Mouse (Mus musculus) yolk sac, embryonic 10.5 days (tissue): ENCODE data around the gene Shank2.

Experiments used
- DNase-seq: peaks from one replicate; pipeline ENCODE4 v3.0.0-alpha.2; 2017; ENCODE audit warnings: low spot score

Shank2 gene

GRCm38 (mm10) chr7:144271074-144271473, 269.3 kb downstream of the Shank2 start:
- DNase-seq: no peak

- no peak for DNase-seq
Observed at GRCm38 (mm10) chr7:144278703-144279102, 277.0 kb downstream of the Shank2 start.

GRCm38 (mm10) chr7:144283701-144284100, 282.0 kb downstream of the Shank2 start:
- no peak for DNase-seq

- DNase-seq: peak; percentile 9
Observed at GRCm38 (mm10) chr7:144284241-144285065, 282.7 kb downstream of the Shank2 start.

GRCm38 (mm10) chr7:144285066-144285633, 283.4 kb downstream of the Shank2 start:
- DNase-seq: no peak

GRCm38 (mm10) chr7:144285912-144286311, 284.2 kb downstream of the Shank2 start:
- DNase-seq: no peak

GRCm38 (mm10) chr7:144287991-144288390, 286.3 kb downstream of the Shank2 start:
- DNase-seq: no peak

GRCm38 (mm10) chr7:144291478-144291877, 289.8 kb downstream of the Shank2 start:
- DNase-seq: no peak

- DNase-seq: no peak
Observed at GRCm38 (mm10) chr7:144293611-144294010, 291.9 kb downstream of the Shank2 start.

- peak; percentile 40 for DNase-seq
Observed at GRCm38 (mm10) chr7:144294239-144295200, 292.8 kb downstream of the Shank2 start.

GRCm38 (mm10) chr7:144299351-144299750, 297.6 kb downstream of the Shank2 start:
- DNase-seq: no peak

GRCm38 (mm10) chr7:144301646-144302045, 299.9 kb downstream of the Shank2 start:
- DNase-seq: no peak

GRCm38 (mm10) chr7:144302498-144302897, 300.8 kb downstream of the Shank2 start:
- DNase-seq: no peak

- DNase-seq: no peak
Observed at GRCm38 (mm10) chr7:144307853-144308409, 306.2 kb downstream of the Shank2 start.

GRCm38 (mm10) chr7:144314438-144315105, 312.8 kb downstream of the Shank2 start:
- no peak for DNase-seq

- DNase-seq: no peak
Observed at GRCm38 (mm10) chr7:144316224-144316623, 314.5 kb downstream of the Shank2 start.

GRCm38 (mm10) chr7:144316797-144317196, 315.1 kb downstream of the Shank2 start:
- no peak for DNase-seq

- no peak for DNase-seq
Observed at GRCm38 (mm10) chr7:144324077-144324476, 322.3 kb downstream of the Shank2 start.

GRCm38 (mm10) chr7:144324861-144325260, 323.1 kb downstream of the Shank2 start:
- no peak for DNase-seq

GRCm38 (mm10) chr7:144325603-144326002, 323.9 kb downstream of the Shank2 start:
- no peak for DNase-seq

- no peak for DNase-seq
Observed at GRCm38 (mm10) chr7:144329403-144329890, 327.7 kb downstream of the Shank2 start.
